Mouse (Mus musculus): ENCODE data around the gene Sema4d.

Sema4d gene

DNA sequence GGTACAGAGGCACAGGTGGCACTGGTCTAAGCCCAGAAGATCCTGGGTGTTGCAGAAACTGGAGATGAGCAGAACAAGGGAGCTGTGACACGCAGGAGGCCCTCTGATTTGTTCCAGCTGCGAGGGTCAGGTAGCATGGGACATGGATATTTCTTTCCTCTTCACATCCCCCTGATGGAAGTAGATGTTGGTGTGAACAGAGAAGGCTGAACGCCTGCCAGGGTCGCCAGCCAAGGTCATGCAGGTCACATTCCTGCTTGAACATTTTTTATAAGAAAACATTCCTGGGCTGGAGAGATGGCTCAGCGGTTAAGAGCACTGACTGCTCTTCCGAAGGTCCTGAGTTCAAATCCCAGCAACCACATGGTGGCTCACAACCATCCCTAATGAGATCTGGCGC lies 66.2 kb downstream of the Sema4d start:
- no peak for DNase-seq (ENCODE audit: low spot score in 2 of 2)

DNA sequence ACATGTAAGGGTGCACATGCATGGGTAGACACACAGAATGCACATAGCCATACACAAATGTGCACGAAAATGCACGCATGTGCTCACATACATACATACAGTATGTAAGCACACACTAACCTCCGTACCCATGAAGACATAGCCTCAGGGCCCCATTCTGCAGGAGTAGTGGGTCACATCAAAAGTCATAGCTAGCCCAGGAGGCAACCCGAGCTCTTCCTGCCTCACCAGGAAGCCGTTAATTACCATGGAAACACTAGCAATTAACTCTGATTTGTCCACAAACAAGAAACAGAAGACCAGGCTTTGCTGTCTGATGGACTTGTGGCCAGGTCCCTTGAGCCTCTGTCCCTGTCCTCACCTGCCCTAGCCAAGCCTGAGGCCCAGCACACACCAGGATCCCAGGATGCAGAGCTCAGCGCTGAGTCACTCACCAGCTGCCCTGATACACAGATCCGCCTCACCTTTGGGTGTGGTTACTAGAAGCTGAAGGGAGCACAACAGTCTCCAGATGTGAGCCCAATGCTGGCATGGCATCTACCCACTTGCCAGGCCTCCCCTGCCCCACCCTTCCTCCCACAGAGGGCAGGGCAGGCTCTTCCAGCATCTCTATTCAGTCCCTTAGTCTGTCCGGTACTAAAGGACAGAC lies 67.5 kb downstream of the Sema4d start:
- no peak for DNase-seq (ENCODE audit: low spot score in 2 of 2)

DNA sequence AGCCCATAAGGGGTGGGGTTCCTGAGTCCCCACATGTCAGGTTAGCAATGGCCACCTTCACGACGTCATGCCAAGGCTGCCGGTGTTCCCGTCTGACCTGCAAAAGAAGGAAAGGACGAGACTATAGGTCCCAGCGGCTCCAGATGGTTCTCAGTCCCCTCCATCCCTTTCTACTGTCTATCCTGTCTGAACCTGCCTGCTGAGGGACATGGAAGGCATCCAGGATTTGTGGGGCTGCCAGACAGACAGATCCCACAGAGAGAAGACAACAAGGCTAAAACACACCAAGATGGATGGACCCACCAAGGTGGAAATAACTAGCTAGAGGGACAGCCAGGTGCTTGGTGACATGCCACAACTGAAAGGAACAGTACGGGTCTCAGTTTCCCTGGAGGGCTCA lies 68.1 kb downstream of the Sema4d start:
- no peak for DNase-seq (ENCODE audit: low spot score in 2 of 2)

DNA sequence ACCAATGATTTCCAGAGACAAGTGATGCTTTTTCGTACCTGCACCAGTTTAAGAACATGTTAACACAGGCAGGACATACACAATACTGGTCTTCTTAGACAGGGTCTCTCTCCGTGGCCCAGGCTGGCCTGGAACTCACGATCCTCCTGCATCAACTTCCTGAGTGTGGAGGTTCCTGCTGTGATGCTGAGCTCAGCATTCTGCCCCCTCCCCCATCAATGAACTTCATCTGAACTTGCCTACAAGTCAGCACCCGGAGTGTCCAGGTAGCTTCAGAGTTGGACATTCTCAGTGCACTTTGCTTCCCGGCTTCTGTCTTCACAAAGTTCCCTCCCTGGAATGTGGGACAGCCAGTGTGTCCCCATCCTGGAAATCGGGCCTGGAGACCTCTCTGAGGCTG lies 69.0 kb downstream of the Sema4d start:
- no peak for DNase-seq (ENCODE audit: low spot score in 2 of 2)

DNA sequence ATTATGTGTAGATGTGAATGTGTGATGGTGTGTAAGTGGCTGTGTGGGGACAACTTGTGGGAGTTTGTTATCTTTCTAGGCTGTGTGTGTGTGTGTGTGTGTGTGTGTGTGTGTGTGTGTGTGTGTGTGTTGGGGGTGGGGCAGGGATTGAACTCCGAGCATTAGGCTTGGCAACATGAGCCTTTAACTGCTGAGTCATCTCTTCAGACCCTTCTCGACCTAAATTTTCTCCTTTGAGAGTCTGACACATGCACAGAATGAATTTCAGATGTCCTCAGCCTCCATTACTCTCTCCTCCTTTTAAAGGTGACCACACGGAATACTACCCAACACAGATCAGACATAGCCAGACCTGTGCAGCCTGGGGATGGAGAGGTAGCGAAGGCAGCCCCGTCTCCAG lies 70.4 kb downstream of the Sema4d start:
- no peak for DNase-seq (ENCODE audit: low spot score in 2 of 2)

DNA sequence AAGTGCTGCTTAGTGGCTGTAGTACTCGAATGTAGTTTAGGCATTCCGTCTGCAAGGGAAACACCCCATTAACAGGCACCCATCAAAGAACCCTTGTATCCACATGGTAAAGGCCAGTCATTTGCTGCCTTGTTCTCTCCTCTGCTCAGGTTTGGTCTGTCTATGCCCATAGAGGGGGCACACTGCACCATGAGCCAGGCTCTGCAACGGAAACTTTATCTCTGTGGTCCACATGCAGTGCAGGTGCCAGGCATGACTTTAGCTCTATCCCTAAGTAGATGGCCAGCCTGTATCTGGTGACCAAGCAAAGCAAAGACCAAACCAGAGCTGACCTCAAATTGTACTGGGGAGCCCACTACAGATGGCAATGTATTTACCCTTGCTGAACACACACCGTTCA lies 73.0 kb downstream of the Sema4d start:
- DNase-seq (ENCODE audit: low spot score in 2 of 2) = no peak

DNA sequence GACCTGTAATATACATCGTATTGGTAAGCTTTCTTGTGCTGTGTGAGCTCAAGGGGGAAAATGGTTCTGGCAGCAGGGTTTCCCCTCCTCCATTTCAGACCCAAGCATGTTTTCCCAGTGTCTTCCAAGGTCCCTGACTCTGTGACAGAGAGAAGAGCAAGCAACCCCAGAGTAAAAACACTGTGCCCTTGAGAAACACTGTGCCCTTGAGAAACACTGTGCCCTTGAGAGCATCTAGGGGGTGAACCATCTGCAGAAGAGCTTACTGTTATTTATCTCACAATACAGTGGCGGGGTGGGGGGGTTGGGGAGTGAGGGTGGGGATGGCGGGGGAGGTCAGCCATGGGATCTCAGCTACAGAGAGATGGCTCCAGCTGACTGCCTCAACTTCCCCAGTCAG lies 74.3 kb downstream of the Sema4d start:
- DNase-seq (ENCODE audit: low spot score in 2 of 2) = no peak

DNA sequence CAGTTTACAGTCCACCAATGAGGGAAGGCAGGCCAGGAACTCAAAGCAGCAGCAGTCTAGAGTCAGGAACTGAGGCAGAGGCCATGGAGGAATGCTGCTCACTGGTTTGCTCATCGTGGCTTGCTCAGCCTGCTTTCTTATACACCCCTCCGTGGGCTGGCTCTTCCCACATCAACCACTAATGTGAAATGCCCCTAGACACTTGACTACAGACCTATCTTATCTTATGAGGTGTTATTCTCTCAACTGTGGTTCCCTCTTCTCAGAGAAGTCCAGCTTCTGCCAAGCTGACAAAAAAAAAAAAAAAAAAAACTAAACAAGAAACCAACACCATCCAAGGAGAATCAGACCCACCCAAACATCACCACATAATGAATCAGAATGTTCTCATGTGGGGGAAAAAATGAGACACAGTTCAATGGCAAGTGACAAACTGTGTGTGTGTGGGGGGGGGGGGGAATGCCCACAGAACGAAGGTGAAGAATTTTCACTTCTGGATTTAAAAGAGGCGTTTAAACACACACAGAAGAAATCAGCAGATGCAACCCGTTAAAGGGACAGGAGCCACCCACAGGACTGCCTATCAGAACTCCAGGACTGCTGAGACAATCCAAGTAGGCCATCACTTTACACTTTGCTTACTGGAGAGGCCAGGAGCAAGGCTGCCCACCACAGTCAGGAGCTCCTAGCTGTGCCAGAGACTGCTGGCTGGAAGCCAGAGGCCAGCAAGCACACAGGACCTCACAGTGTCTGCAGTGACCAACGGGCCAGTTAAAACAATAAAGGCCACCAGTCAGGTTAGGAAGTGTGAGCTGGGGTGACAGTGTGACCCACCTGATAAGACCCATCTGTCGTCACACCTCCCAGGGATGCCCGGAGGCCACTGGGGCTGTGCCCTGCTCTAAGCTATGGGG lies 76.9 kb downstream of the Sema4d start:
- DNase-seq (ENCODE audit: low spot score in 2 of 2) = no peak

DNA sequence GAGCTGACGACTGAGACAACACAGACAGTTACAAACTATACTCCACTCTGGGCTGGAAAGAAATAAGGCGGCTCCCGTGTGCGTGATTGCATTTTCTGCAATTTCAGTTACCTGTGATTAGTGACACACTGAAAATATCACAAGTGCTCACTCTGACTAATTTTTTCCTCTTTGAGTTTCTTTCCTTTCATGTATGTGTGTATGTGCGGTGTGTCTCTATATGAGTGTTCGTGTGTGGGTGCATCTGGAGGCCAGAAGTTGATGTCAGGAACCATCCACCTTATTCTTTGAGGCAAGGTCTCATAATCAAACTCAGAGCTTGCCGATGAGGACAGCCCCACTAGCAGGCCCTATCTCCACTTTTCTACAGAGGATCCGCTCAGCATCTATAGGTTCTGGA lies 81.5 kb downstream of the Sema4d start:
- DNase-seq (ENCODE audit: low spot score in 2 of 2) = no peak

DNA sequence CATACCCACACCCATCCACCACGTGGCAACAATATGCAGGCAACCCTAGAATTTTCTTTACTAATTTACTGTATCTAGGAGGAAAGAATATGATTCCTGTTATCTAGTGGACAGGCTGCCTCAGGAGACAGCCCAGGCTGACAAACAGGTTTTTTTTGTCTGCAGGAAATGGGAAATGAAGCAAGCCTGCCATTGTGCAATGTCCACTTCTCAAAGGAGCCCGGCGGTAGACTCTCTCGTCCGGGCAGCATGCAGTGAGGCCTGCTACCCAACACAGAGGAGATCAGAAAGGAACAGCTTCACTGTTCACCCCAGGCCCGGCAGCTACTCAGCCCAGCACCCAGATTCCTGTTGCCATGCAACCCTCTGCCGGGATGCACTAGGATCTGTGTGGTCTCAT lies 82.8 kb downstream of the Sema4d start:
- DNase-seq (ENCODE audit: low spot score in 2 of 2) = no peak

DNA sequence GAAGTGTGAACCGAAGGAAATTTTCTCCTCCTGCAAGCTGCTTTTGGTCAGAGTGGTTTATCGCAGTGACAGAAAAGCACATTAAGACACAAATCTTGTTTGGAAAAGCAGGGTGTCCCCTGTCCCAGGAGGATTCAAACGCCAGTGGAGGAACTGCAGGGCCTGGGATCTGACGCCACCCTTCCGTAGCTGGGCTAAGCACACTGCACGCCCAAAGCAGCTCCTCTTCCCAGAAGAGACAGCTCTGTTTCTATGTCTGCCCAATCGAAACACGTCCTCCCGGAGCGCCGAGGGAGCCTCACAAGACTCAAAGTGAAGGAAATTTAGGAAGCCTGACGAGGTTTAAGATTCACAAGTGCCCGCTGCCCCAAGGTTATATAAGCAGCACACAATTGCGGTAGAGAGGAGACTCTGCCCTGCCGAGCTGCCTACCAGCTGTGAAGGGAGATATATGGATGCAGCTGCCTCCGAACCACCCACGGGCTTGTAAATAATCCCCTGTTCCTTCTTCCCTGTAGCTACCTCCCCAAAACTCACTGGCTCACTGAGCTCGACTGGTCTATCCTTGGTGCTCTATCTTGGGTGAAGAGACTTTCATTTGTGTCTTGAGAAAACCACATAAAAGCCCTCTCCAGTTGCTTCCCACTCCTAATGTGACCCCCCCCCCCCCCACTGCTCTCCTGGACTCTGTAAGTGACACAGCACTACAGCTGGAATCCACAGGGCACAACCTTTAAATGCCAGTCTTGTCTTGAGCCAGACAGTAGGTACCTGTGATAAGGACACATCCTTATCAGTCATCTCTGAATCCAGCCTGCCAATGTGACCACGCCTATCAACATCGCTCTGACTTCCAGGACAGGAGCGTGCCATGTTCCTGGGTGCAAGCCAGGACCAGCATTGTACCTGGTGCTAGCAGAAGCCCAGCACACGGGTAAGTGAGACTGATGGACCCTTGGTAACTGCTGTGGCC lies 87.4 kb downstream of the Sema4d start:
- DNase-seq (ENCODE audit: low spot score in 2 of 2) = no peak

DNA sequence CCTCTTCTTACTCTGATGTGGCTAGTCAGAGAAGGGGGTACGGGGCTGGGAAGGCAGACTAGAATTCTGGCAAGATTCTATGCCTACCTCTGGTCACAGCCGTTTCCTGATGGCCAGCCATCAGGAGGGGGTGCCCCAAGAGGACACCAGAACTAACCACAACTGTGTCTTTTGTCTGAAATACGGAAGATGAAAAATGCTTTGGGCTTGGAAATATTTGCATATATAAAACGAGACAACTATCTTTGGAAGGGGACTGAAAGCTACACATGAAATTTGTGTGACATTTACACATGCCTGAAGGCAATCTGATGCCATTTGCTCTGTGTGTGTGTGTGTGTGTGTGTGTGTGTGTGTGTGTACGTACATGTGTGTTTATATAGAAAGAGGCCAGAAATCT lies 89.7 kb downstream of the Sema4d start:
- no peak for DNase-seq (ENCODE audit: low spot score in 2 of 2)

DNA sequence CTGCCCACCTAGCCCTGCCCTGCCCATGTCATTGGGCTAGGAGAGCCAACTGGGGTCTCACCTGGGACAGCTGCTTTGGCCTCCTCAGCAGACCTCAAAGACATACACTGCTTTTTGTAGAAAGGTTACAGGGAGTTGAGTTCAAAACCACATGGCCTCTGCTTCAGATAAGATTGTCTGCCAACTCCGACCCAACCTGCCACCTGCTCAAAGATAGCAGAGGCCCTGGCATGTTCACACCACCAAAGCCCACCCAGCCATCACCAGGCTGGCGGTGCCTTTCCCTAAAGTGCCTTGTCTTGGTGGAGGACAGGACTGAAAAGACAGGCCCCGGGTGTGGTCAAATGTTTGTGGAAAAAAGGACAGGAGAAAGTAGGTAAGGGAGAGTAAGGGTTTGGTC lies 95.2 kb downstream of the Sema4d start:
- no peak for DNase-seq (ENCODE audit: low spot score in 2 of 2)

DNA sequence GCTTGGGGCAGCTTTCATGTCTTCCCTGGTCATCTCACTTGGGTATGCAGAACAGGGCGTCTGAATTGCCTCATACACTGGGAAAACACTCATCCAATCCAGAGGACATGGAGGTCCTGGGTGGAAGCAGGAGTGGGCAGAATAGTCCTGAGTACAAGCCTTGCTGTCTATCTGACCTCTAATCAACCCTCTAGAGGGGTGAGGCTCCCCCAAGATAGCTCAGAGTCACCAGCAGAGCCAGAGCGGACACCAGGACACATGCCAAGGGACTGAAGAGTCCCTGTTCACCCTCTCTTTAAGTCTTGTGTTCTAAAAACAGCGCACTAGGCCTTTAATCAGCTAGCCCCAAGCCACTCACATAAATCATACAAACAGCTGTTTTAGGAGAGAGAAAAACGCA lies 95.7 kb downstream of the Sema4d start:
- DNase-seq (ENCODE audit: low spot score in 2 of 2) = no peak

DNA sequence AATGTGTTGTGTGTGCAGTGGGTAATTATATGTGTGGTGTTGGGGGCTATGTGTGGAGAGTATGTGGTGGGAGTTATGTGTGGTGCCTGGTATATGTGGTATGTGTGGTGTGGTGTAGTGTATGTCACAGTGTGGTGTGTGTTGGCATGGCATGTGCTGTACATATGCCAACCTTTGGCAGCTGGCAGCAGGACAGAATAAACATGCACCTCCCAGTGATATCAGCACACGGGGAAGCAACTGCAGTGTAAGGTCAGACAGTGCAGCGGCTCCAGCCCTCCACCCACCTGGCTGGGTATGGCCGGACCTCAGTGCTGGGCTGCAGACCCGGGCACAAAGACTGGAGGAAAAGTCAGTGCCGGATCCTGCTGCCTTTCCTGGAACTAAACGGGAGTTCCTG lies 96.1 kb downstream of the Sema4d start:
- no peak for DNase-seq (ENCODE audit: low spot score in 2 of 2)

DNA sequence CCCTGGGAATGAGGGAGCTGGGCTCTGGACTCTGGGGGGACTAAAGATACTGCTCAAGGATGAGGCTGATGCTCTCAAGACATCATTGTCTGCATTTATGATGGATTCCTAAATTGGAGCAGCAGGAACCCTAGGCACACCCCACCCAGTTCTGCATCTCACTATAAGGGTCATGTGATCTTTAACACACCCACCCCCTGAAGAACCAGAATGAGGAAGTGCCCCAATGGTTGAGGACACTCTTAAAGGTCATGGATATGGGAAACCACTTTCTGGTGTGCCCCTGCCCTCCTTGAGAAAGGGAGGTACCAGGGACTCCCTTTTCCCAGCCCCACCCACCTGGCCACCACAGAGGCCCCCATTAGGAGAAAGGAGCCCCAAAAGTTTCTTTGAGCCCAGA lies 97.1 kb downstream of the Sema4d start:
- DNase-seq (ENCODE audit: low spot score in 2 of 2) = no peak

DNA sequence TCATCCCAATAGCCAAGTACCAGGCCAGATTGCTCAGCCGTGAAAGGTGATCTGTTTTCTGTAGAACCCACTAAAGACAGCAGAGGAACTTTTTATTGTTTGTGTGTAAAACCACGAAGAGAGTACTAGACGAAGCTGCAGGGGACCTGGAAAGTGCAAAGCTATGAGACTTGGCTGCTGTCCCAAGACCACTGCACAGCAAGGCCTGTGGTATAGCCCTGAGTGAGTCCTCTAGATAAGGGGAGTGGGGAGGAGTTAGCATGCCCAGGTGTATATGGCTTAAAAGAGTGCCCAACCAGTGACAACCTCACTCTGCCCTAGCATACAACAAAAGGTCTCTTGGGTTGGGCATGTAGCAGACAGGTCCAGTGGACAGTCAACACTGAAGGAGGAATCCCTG lies 104.9 kb downstream of the Sema4d start:
- DNase-seq (ENCODE audit: low spot score in 2 of 2) = no peak

DNA sequence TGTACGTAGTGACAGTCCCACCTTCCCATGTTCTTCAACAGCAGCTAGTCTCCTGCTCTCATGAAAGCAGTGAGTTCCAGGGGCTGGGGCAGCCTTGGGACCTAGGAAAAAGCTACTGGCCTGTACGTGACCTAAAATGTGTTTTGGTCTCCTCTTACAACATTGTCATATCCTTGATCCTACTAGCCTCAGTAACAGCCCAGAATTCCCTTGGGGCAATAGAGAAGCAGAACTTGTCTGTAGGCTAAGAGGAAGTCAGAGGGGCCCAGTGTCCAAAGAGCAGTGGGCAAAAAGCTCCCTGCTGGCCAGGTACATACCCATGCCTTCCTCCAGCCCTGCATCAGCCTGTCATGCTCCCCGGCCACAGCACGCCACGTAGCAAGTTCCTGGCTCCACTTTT lies 106.6 kb downstream of the Sema4d start:
- DNase-seq (ENCODE audit: low spot score in 2 of 2) = no peak

DNA sequence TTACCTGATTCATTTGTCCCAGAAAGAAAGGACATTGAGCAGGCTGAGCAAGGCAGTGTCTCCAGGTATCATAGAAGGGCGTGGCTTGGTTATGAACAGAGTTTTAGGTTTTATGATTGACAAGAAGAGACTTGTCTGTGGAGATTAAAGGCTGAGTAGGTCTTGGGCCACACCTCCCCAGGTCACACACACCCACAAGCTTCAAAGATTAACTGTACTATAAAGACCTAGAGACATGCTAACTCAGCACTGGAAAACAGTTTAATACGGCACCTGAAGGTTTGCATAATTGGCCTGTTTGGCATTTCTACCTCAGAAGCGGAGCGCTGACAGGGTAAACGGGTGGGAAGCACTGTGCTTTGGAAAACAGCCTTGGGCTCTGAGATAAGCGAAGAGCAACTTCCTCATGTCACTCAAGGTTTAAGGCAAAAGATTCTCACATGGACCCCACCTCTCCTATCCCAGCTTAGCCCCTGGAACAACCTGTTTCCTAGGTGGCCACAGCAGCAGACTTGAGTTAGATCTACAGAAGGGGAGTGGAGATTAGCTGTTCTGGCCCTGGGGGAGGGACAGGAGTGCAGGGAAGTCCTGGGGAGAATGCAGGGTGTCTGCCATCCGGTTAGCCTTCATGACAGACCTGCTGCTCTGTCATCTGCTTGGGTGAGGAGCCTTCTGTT lies 108.1 kb downstream of the Sema4d start:
- no peak for DNase-seq (ENCODE audit: low spot score in 2 of 2)

DNA sequence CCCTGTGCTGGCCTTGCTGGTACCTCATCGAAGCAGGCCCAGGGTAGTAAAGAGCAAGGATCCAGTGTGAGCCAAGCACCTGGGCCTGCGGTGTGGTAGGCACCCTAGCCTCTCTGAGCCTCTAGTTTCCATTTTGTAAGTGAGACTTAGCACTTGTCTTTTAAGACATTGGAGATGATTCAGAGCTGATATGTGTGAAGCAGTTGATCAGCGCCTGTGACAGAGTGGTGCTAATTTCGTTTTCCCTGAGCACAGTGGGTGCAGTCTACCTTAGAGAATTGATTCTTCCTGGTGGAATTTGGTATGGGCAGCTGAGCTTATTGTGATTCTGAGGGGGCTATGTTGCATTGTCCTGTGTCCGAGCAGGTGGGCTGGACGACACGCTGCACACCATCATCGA lies 111.9 kb downstream of the Sema4d start:
- DNase-seq (ENCODE audit: low spot score in 2 of 2) = no peak

DNA sequence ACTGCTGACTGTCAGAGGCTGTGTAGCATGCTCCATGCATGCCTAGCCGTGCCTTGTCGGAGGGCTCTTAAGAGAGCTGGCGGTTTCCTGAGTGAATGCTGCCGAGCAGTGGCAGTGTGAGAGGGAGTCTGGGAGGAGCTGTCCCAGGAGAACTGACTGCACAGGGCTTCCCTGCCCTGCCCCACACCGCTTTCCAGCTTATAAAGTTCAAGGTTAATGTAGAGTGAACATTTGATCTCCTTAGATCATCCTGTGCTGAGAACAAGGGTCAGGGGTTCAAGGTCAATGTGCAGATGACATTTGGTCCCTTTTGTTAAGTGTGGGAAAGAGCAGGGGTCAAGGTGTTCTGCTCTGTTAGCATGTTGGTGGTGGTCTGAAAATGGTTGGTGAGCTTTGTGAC lies 112.5 kb downstream of the Sema4d start:
- no peak for DNase-seq (ENCODE audit: low spot score in 2 of 2)

DNA sequence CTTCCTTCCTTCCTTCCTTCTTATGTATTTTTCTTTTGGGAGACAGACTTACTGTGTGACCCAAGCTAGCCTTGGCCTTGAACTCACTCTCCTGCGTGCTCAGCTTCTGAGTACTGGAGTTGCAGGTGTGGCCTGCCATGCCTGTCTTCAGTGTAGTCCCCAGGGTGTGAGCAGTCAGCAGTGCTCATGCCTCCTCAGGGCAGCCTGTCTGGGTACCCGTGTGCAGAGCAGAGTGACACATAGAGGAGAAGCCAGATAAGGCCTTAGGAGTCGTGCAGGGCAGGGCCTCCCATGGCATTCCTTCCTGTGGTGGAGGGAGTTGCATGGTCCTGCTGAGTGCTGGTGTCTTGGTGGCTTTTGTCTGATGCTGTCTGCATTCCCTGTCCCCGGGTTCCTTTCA lies 114.2 kb downstream of the Sema4d start:
- no peak for DNase-seq (ENCODE audit: low spot score in 2 of 2)
